8 mouse cellular contexts compared by ENCODE assay signal in genomic region chr15:10635121-10635520, GRCm38 (mm10).
DNase-seq lines count a peak whose midpoint lies in the region; ATAC-seq and TF ChIP-seq lines count a peak whose summit lies in the region.

No protein-coding gene starts in this region.

- peak overlapping the region; percentile 82 for H3K27ac ChIP-seq in lung, embryonic 14.5 days (ENCODE audit: low read depth)
- peak overlapping the region; percentile 53 for H3K27ac ChIP-seq in embryonic fibroblast, embryonic 13.5 days (ENCODE audit: insufficient read depth, low read length)
- H3K27ac ChIP-seq in limb, embryonic 11.5 days (replicated peaks; ENCODE audit: low read depth, low read length) = peak overlapping the region; percentile 91

- no peak overlapping the region for H3K4me3 ChIP-seq in lung, embryonic 14.5 days (ENCODE audit: low read depth, low read length)
- H3K4me3 ChIP-seq in embryonic fibroblast, embryonic 13.5 days (ENCODE audit: insufficient read depth, low read length) = no peak overlapping the region
- no peak overlapping the region for H3K4me3 ChIP-seq in limb, embryonic 11.5 days (ENCODE audit: low read depth, low read length)

- peaks cover 16% of the 10 kb centered on the region; the same call in 1 of the 2 replicates for H3K4me1 ChIP-seq in lung, embryonic 14.5 days (ENCODE audit: insufficient read depth)
- H3K4me1 ChIP-seq in embryonic fibroblast, embryonic 13.5 days (ENCODE audit: control insufficient read depth, insufficient read depth, low read length) = peaks cover 13% of the 10 kb centered on the region
- peaks cover 24% of the 10 kb centered on the region for H3K4me1 ChIP-seq in limb, embryonic 11.5 days (ENCODE audit: control insufficient read depth, insufficient read depth, low read length)

- peaks cover 21% of the 10 kb centered on the region for H3K36me3 ChIP-seq in lung, embryonic 14.5 days (ENCODE audit: insufficient read depth)
- H3K36me3 ChIP-seq in limb, embryonic 11.5 days (ENCODE audit: control insufficient read depth, insufficient read depth, low read length) = 0 out of 2 replicates have a peak, but pooled peaks cover 4% of the 10 kb centered on the region

- H3K27me3 ChIP-seq in lung, embryonic 14.5 days (ENCODE audit: insufficient read depth, low read length) = no peaks in the 10 kb centered on the region
- H3K27me3 ChIP-seq in limb, embryonic 11.5 days (ENCODE audit: control insufficient read depth, insufficient read depth, low read length) = no peaks in the 10 kb centered on the region

- no peak overlapping the region for H3K9ac ChIP-seq in lung, embryonic 14.5 days
- H3K9ac ChIP-seq in limb, embryonic 11.5 days (ENCODE audit: low read length) = peak overlapping the region; percentile 35; the same call in 1 of the 2 replicates

- no peak for TF ChIP-seq POLR2A in embryonic fibroblast, embryonic 13.5 days (IDR thresholded peaks at IDR 0.05; ENCODE audit: low read depth, low read length)

- peak; percentile 88 for ATAC-seq in lung, embryonic 14.5 days (ENCODE audit: insufficient read depth)
- no peak for ATAC-seq in limb, embryonic 11.5 days (ENCODE audit: insufficient number of reproducible peaks, low FRiP score, low TSS enrichment, low read depth)
- ATAC-seq in cerebellum, adult (ENCODE audit: insufficient number of reproducible peaks, low FRiP score, low TSS enrichment) = no peak

- 22% methylated on average over 10 of the region's 10 CpGs for WGBS in lung, embryonic 14.5 days
- 15% methylated on average over 10 of the region's 10 CpGs for WGBS in limb, embryonic 11.5 days

- TF ChIP-seq CTCF in lung, embryonic 14.5 days (IDR thresholded peaks at IDR 0.05; ENCODE audit: low read depth) = no peak
- no peak for TF ChIP-seq CTCF in embryonic fibroblast, embryonic 13.5 days (IDR thresholded peaks at IDR 0.05; ENCODE audit: borderline replicate concordance, insufficient read depth, low read length)

- peak; percentile 75 for DNase-seq in lung, embryonic 14.5 days
- no peak for DNase-seq in lung, postnatal 14 days
- peak; percentile 61 for DNase-seq in limb, embryonic 11.5 days (ENCODE audit: low spot score)
- peak; percentile 68 for DNase-seq in retina, embryonic 14.5 days (ENCODE audit: low spot score)
- no peak for DNase-seq in adrenal gland, postnatal 4 days (ENCODE audit: low spot score in 2 of 2)
- DNase-seq in gastrocnemius, adult 8-10 months (ENCODE audit: low spot score in 2 of 2) = no peak

- no peaks in the 10 kb centered on the region for H3K9me3 ChIP-seq in lung, embryonic 14.5 days (ENCODE audit: low read depth, low read length)
- H3K9me3 ChIP-seq in limb, embryonic 11.5 days (ENCODE audit: control insufficient read depth, low read length) = no peaks in the 10 kb centered on the region

- H3K4me2 ChIP-seq in lung, embryonic 14.5 days = no peak overlapping the region
- no peak overlapping the region; the same call in 1 of the 2 replicates for H3K4me2 ChIP-seq in limb, embryonic 11.5 days (ENCODE audit: low read depth, severe bottlenecking)

Comparison
In these comparisons a context has a peak if more than half of its experiments do, and no peak if none do; other contexts are left out.
1. DNase-seq: peak in lung, embryonic 14.5 days (single experiment), limb, embryonic 11.5 days (single experiment) and retina, embryonic 14.5 days (single experiment); none in lung, postnatal 14 days (single experiment), adrenal gland, postnatal 4 days (0 of 2) and gastrocnemius, adult 8-10 months (0 of 2).
2. Peak in every context shown above with its lines, with median percentiles within 50 percentile points of each other: H3K27ac ChIP-seq.